24 mouse cellular contexts compared by ENCODE assay signal in the genomic region with DNA sequence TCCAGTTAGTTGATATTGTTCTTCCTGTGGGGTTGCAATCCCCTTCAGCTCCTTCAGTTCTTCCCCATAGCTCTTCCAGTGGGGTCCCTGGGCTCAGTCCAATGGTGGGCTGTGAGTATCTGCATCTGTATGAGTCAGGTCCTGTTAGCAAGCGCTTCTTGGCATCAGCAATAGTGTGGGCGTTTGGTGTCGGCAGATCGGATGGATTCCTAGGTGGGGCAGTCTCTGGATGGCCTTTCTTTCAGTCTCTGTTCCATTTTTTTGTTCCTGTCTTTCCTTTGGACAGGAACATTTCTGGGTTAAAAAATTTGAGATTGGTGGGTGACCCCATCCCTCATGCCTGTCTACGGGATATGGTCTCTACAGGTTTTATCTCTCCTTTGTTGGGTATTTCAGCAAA. TPM values are rescaled to one million over a fixed set of nuclear protein-coding genes. Genes with fewer than 3 reads are reported as not detected.
DNase-seq lines count a peak whose midpoint lies in the region; ATAC-seq and TF ChIP-seq lines count a peak whose summit lies in the region.
"Had no signal": no experiment of that assay in that cellular context is flagged by ENCODE, and none has a peak within 500 bp of the region (broad histone marks: within the 10 kb centered on the region; RNA-seq: fewer than 3 reads in every experiment).

No protein-coding gene starts in this region.

- no peak overlapping the region for H3K4me2 ChIP-seq in lung, postnatal 0 days (replicated peaks; ENCODE audit: low read depth, low read length)
- no peak overlapping the region for H3K4me2 ChIP-seq in liver, postnatal 0 days (ENCODE audit: low read depth, low read length)

- H3K9me3 ChIP-seq in heart, embryonic 10.5 days = no peaks in the 10 kb centered on the region
- H3K9me3 ChIP-seq in lung, postnatal 0 days (ENCODE audit: low read length) = no peaks in the 10 kb centered on the region
- no peaks in the 10 kb centered on the region for H3K9me3 ChIP-seq in liver, postnatal 0 days (ENCODE audit: low read length)
- H3K9me3 ChIP-seq: G1E had no signal

- H3K27me3 ChIP-seq in heart, embryonic 10.5 days (ENCODE audit: insufficient read depth, poor library complexity, severe bottlenecking) = no peaks in the 10 kb centered on the region
- H3K27me3 ChIP-seq in lung, postnatal 0 days (replicated peaks; ENCODE audit: insufficient read depth, low read length) = no peaks in the 10 kb centered on the region
- H3K27me3 ChIP-seq in liver, postnatal 0 days (ENCODE audit: insufficient read depth, low read length) = no peaks in the 10 kb centered on the region
- H3K27me3 ChIP-seq: CH12.LX, Patski had no signal

- no peak overlapping the region for H3K27ac ChIP-seq in heart, embryonic 10.5 days
- no peak overlapping the region for H3K27ac ChIP-seq in lung, postnatal 0 days (ENCODE audit: low read length)
- no peak overlapping the region for H3K27ac ChIP-seq in liver, postnatal 0 days (ENCODE audit: low read depth)

- H3K4me3 ChIP-seq in heart, embryonic 10.5 days = no peak overlapping the region
- H3K4me3 ChIP-seq in lung, postnatal 0 days (ENCODE audit: low read depth, low read length) = no peak overlapping the region
- no peak overlapping the region for H3K4me3 ChIP-seq in liver, postnatal 0 days (ENCODE audit: low read depth, low read length)

- peak; percentile 76 for DNase-seq in heart, adult 11 months
- no peak for DNase-seq in heart, embryonic 10.5 days (ENCODE audit: low spot score)
- peak; percentile 22 for DNase-seq in lung, postnatal 36 days
- DNase-seq in lung, postnatal 0 days (ENCODE audit: low spot score) = no peak
- DNase-seq in 3T3-L1 (ENCODE audit: low read depth, low spot score) = peak; percentile 73
- peak; percentile 22 for DNase-seq in adipocyte (ENCODE audit: low spot score)
- no peak for DNase-seq in cerebellum, postnatal 25 days
- no peak for DNase-seq in liver, postnatal 0 days
- DNase-seq: adrenal gland, adult 2 months; adrenal gland, adult 8-10 months; adrenal gland, postnatal 10 days; adrenal gland, postnatal 14 days; adrenal gland, postnatal 25 days; adrenal gland, postnatal 36 days; B cell, adult 2 months; cerebellum, adult 11 months; cerebellum, adult 11-12 months; cerebellum, adult 18-20 months; cerebellum, adult 2 months had no signal

- H3K4me1 ChIP-seq in heart, embryonic 10.5 days = no peaks in the 10 kb centered on the region
- H3K4me1 ChIP-seq in lung, postnatal 0 days (ENCODE audit: insufficient read depth, low read depth, low read length) = no peaks in the 10 kb centered on the region
- H3K4me1 ChIP-seq in liver, postnatal 0 days (ENCODE audit: insufficient read depth) = no peaks in the 10 kb centered on the region

- H3K36me3 ChIP-seq in heart, embryonic 10.5 days = no peaks in the 10 kb centered on the region
- no peaks in the 10 kb centered on the region for H3K36me3 ChIP-seq in lung, postnatal 0 days (ENCODE audit: insufficient read depth, low read length)
- H3K36me3 ChIP-seq in liver, postnatal 0 days (replicated peaks; ENCODE audit: insufficient read depth, low read length) = no peaks in the 10 kb centered on the region
- H3K36me3 ChIP-seq: G1E had no signal

- WGBS in heart, embryonic 10.5 days = 85% methylated on average over 5 of the region's 5 CpGs
- WGBS in lung, postnatal 0 days = 81% methylated on average over 5 of the region's 5 CpGs
- WGBS in liver, postnatal 0 days (ENCODE audit: insufficient replicate concordance) = 89% methylated on average over 5 of the region's 5 CpGs

- H3K9ac ChIP-seq in lung, postnatal 0 days (replicated peaks; ENCODE audit: low read depth) = no peak overlapping the region
- H3K9ac ChIP-seq in liver, postnatal 0 days (replicated peaks) = no peak overlapping the region

- ATAC-seq in lung, postnatal 0 days = no peak
- no peak for ATAC-seq in liver, postnatal 0 days
- ATAC-seq: activated CD4-positive, CD25-positive, alpha-beta regulatory T cell, adult 4 months; CD4-positive, CD25-positive, alpha-beta regulatory T cell, adult 4 months; Patski had no signal

- TF ChIP-seq EP300 in lung, postnatal 0 days (IDR thresholded peaks at IDR 0.05) = no peak
- TF ChIP-seq EP300 in liver, postnatal 0 days (IDR thresholded peaks at IDR 0.05; ENCODE audit: low read depth) = no peak

- no peak for TF ChIP-seq CTCF in lung, postnatal 0 days (IDR thresholded peaks at IDR 0.05)
- no peak for TF ChIP-seq CTCF in liver, postnatal 0 days (IDR thresholded peaks at IDR 0.05; ENCODE audit: low read depth)

RNA-seq across cellular contexts. Expression of a gene that starts 18.5 kb away (rescaled TPM):
- 0.10 and 0.46 TPM in 2 replicates for polyA plus RNA-seq in heart, embryonic 10.5 days (2016; fragmentation: Nextera tagmentation; extraction: Ambion mirVana)
- polyA plus RNA-seq in lung, postnatal 0 days (2015; fragmentation: Nextera tagmentation; extraction: Ambion mirVana) = 0.14 and 0.21 TPM in 2 replicates
- 0.02 and 0.13 TPM in 2 replicates for polyA plus RNA-seq in liver, postnatal 0 days (2015; fragmentation: Nextera tagmentation; extraction: Ambion mirVana)
- polyA plus RNA-seq: CD4-positive, CD25-positive, alpha-beta regulatory T cell, adult 4 months had no signal

Comparison
In these comparisons a context has a peak if more than half of its experiments do, and no peak if none do; other contexts are left out.
1. DNase-seq: peak in heart, adult 11 months (single experiment), lung, postnatal 36 days (single experiment), 3T3-L1 (single experiment) and adipocyte (single experiment); none in heart, embryonic 10.5 days (single experiment), lung, postnatal 0 days (single experiment), cerebellum, postnatal 25 days (0 of 2) and liver, postnatal 0 days (single experiment).